Mouse (Mus musculus) heart, embryonic 12.5 days (tissue): ENCODE results near the gene Pcgf2. TPM values are rescaled to one million over a fixed set of nuclear protein-coding genes. Genes with fewer than 3 reads are reported as not detected.

Experiments used
- ATAC-seq: fragments of 200-750 bp; cut with Nextera tagmentation; 2 replicates; pipeline ENCODE4 v1.8.0; 2017; ENCODE audit warnings: moderate TSS enrichment, moderate library complexity; ENCODE audit not compliant: insufficient number of reproducible peaks, low FRiP score
- H3K27ac ChIP-seq: fragments of 300-500 bp; sonication (generic); 2 replicates; pipeline ENCODE4 v1.5.1; 2016; ENCODE audit warnings: mild to moderate bottlenecking, moderate library complexity; ENCODE audit not compliant: poor library complexity, severe bottlenecking
- H3K27me3 ChIP-seq: fragments of 300-500 bp; sonication (generic); replicated peaks from 2 replicates; pipeline ENCODE4 v1.6.1; 2016; ENCODE audit warnings: mild to moderate bottlenecking, moderate library complexity
- H3K36me3 ChIP-seq: fragments of 300-500 bp; sonication (generic); 2 replicates; pipeline ENCODE4 v1.6.1; 2016; ENCODE audit warnings: mild to moderate bottlenecking, moderate library complexity
- H3K4me1 ChIP-seq: fragments of 300-500 bp; sonication (generic); replicated peaks from 2 replicates; pipeline ENCODE4 v1.6.1; 2016; ENCODE audit warnings: mild to moderate bottlenecking
- H3K4me2 ChIP-seq: fragments of 300-500 bp; sonication (generic); 2 replicates; pipeline ENCODE4 v1.6.1; 2016; ENCODE audit warnings: mild to moderate bottlenecking, moderate library complexity
- H3K4me3 ChIP-seq: fragments of 300-500 bp; sonication (generic); 2 replicates; pipeline ENCODE4 v1.5.1; 2016; ENCODE audit warnings: mild to moderate bottlenecking
- H3K9ac ChIP-seq: fragments of 300-500 bp; sonication (generic); 2 replicates; pipeline ENCODE4 v1.6.1; 2016; ENCODE audit warnings: mild to moderate bottlenecking, moderate library complexity
- H3K9me3 ChIP-seq: fragments of 300-500 bp; sonication (generic); replicated peaks from 2 replicates; pipeline ENCODE4 v1.6.1; 2016; ENCODE audit warnings: mild to moderate bottlenecking, moderate library complexity
- WGBS: fragments of 180-500 bp; shearing (Covaris S2); methylation state at CpG from one replicate; pipeline ENCODE4 v1.1.7; 2016; 5-methylcytosine and 5-hydroxymethylcytosine counted together
- polyA plus RNA-seq: library from polyadenylated mRNA; unstranded; fragments of >200 nt; fragmentation: Nextera tagmentation; extraction: Ambion mirVana; gene quantifications from 2 replicates; pipeline ENCODE4 v1.2.1, GENCODE M21; 2016

Gene Pcgf2
- polyA plus RNA-seq, 1 experiment from 2014 or later, result 11.0 TPM

DNA sequence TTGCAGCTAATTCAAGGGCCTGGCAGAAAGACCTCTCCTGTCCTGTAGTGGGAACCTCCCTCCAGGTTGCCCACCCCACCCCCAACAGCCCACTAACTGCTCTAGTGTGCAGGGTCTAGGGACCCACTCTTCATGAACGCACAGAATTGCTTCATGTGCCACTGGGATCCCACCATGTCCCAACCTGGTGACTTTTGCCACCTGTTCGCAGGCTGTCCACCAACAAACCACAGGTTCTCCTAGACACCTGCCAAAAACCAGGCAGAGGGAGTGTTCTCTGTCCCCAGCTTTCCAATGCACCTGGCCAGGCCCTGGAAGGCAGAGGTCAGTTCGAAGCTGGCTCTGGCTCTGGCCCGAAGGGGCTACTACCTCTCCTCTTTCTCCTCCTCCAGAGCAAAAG lies 5.9 kb downstream of the Pcgf2 start:
- ATAC-seq, result no peak
- WGBS, result 90% methylated on average over 4 of the region's 4 CpGs
- no peak overlapping the region for H3K4me3 ChIP-seq
- peaks cover 48% of the 10 kb centered on the region for H3K4me1 ChIP-seq
- H3K27me3 ChIP-seq, result no peaks in the 10 kb centered on the region
- H3K4me2 ChIP-seq, result no peak overlapping the region
- no peak overlapping the region for H3K27ac ChIP-seq
- H3K9ac ChIP-seq, result 0 out of 2 replicates have a peak overlapping the region, but pooled peaks have one; percentile 29
- H3K36me3 ChIP-seq, result peaks cover 39% of the 10 kb centered on the region
- H3K9me3 ChIP-seq, result no peaks in the 10 kb centered on the region

GRCm38 (mm10) chr11:97689861-97690260 lies 10.4 kb downstream of the Pcgf2 start:
- H3K27ac ChIP-seq, result no peak overlapping the region
- H3K4me3 ChIP-seq, result no peak overlapping the region
- no peak for ATAC-seq
- WGBS, result 32% methylated on average over 10 of the region's 10 CpGs
- H3K36me3 ChIP-seq, result peaks cover 58% of the 10 kb centered on the region
- H3K4me2 ChIP-seq, result no peak overlapping the region
- H3K4me1 ChIP-seq, result peaks cover 33% of the 10 kb centered on the region
- no peaks in the 10 kb centered on the region for H3K27me3 ChIP-seq
- no peaks in the 10 kb centered on the region for H3K9me3 ChIP-seq
- no peak overlapping the region for H3K9ac ChIP-seq

GRCm38 (mm10) chr11:97687061-97687460 lies 13.2 kb downstream of the Pcgf2 start:
- H3K9ac ChIP-seq, result peak overlapping the region; percentile 64
- H3K27me3 ChIP-seq, result no peaks in the 10 kb centered on the region
- 0 out of 2 replicates have a peak overlapping the region, but pooled peaks have one; percentile 39 for H3K4me3 ChIP-seq
- H3K27ac ChIP-seq, result no peak overlapping the region
- H3K4me1 ChIP-seq, result peaks cover 30% of the 10 kb centered on the region
- peak overlapping the region; percentile 81; the same call in 1 of the 2 replicates for H3K4me2 ChIP-seq
- ATAC-seq, result no peak
- WGBS, result 89% methylated on average over 3 of the region's 3 CpGs
- peaks cover 54% of the 10 kb centered on the region for H3K36me3 ChIP-seq
- H3K9me3 ChIP-seq, result no peaks in the 10 kb centered on the region

DNA sequence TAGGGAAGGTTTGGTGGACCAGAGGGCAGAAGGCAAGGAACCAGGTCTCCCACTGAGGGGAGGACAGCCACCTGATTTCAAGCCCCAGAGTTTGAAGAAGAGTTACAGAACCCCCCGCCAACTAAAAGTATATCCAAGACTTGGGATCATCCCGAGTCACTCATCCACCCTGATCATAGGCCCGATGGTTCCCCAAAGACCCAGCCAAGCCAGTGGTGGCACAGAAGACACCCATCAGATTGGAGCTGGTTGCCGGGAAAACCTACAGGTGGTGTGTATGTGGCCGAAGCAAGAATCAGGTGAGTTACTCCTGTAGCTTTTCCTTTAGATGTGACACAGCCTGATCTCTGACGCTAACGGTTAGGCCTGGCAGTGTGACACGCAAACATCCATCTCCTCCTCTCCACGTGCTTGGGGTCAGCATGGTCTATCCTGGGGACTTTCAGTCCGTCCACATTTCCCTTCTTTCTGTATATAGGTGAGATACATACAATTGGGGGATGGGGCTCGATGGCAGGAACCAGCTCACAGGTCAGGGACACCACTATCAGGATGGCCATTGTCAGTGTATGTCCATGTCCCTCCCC lies 13.9 kb downstream of the Pcgf2 start:
- Histone ChIP-seq H3K27me3 (no peaks in the 10 kb centered on the region), H3K27ac (no peak overlapping the region; the same call in 1 of the 2 replicates), H3K36me3 (peaks cover 54% of the 10 kb centered on the region), H3K4me3 (peak overlapping the region; percentile 39), H3K4me1 (peaks cover 32% of the 10 kb centered on the region), H3K9ac (peak overlapping the region; percentile 64), H3K4me2 (peak overlapping the region; percentile 81), H3K9me3 (no peaks in the 10 kb centered on the region)
- no peak for ATAC-seq
- 65% methylated on average over 11 of the region's 11 CpGs for WGBS

DNA sequence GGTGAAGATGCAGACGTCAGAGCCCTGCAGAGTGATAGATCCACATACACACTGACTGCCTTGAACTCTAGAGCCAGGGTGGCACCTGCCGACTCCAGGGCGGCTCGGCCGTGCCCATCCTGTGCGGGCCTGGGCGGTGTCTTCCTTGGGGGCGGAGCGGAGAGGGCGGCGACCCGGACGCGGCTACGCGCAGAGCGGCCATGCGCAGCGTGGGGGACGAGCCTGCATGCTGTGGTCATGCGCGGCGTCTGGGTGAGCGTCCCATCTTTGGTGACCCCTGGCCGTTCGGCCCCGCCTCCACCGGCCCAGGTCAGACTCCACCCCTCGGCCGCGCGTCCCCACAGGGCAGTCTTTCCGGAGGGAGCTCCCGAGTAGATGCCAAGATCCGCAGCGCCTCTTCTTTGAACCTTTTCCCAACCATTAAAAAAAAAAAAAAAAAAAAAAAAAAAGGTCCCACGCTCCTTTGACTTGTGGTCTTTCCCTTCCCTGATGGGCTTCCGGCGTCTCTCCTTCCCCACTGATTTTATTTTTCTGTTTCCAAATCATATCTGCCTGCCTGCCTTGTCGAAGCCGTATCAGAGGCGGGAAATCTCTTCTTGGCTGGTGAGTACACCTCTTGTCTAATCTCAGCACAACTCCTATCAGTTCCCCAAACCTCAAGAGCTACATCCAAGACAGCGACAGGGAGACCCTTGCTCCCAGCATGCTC lies 14.5 kb downstream of the Pcgf2 start, which contains the start of gene Cisd3:
Gene Cisd3, plus strand, starts transcription at position 214 of the 709 bp plus-strand sequence.
- ATAC-seq, result peak; percentile 90
- H3K36me3 ChIP-seq, result peaks cover 53% of the 10 kb centered on the region
- peak within 1 kb of the TSS; percentile 81 for H3K4me2 ChIP-seq
- peak within 1 kb of the TSS; percentile 39 for H3K4me3 ChIP-seq
- peaks cover 32% of the 10 kb centered on the region for H3K4me1 ChIP-seq
- no peaks in the 10 kb centered on the region for H3K27me3 ChIP-seq
- peak within 1 kb of the TSS; percentile 55 for H3K27ac ChIP-seq
- under 1% methylated on average over 43 of the region's 43 CpGs for WGBS
- H3K9me3 ChIP-seq, result no peaks in the 10 kb centered on the region
- H3K9ac ChIP-seq, result peak within 1 kb of the TSS; percentile 64

DNA sequence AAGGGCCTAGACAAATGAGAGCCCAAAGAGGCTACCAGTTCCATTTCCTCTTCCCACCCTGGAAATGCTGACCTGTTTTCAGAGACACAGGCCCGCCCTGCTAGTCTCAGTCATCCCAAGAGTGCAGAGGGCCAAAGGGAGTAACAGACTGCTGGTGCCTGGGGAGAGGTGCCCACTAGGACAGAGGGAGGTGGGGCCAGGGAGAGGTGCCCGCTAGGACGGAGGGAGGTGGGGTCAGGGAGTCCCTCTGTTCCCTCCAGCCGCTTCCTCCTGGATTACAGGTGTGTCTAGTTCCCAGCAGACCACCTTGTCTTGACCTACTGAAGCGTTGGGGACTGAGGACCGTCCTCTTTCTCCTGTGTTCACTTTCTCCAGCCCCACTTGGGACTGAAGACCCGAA lies 15.5 kb downstream of the Pcgf2 start:
- Histone ChIP-seq H3K27me3 (no peaks in the 10 kb centered on the region), H3K4me3 (no peak overlapping the region), H3K9ac (no peak overlapping the region), H3K9me3 (no peaks in the 10 kb centered on the region), H3K4me2 (0 out of 2 replicates have a peak overlapping the region, but pooled peaks have one; percentile 81), H3K36me3 (peaks cover 52% of the 10 kb centered on the region), H3K4me1 (peaks cover 36% of the 10 kb centered on the region), H3K27ac (peak overlapping the region; percentile 55; the same call in 1 of the 2 replicates)
- ATAC-seq, result no peak
- WGBS, result 42% methylated on average over 7 of the region's 7 CpGs

GRCm38 (mm10) chr11:97684063-97684680 lies 16.1 kb downstream of the Pcgf2 start:
- H3K4me2 ChIP-seq, result no peak overlapping the region
- H3K27ac ChIP-seq, result no peak overlapping the region
- H3K4me1 ChIP-seq, result peaks cover 36% of the 10 kb centered on the region
- no peak overlapping the region for H3K9ac ChIP-seq
- H3K27me3 ChIP-seq, result no peaks in the 10 kb centered on the region
- peaks cover 52% of the 10 kb centered on the region for H3K36me3 ChIP-seq
- no peak overlapping the region for H3K4me3 ChIP-seq
- WGBS, result 86% methylated on average over 6 of the region's 6 CpGs
- no peak for ATAC-seq
- H3K9me3 ChIP-seq, result no peaks in the 10 kb centered on the region

- Histone ChIP-seq H3K4me2 (no peak overlapping the region), H3K4me1 (peaks cover 36% of the 10 kb centered on the region), H3K9me3 (no peaks in the 10 kb centered on the region), H3K4me3 (no peak overlapping the region), H3K27ac (no peak overlapping the region), H3K36me3 (peaks cover 51% of the 10 kb centered on the region), H3K27me3 (no peaks in the 10 kb centered on the region), H3K9ac (no peak overlapping the region; the same call in 1 of the 2 replicates)
- 68% methylated on average over 6 of the region's 6 CpGs for WGBS
- ATAC-seq, result no peak
Observed at GRCm38 (mm10) chr11:97682504-97683055, 17.7 kb downstream of the Pcgf2 start.

DNA sequence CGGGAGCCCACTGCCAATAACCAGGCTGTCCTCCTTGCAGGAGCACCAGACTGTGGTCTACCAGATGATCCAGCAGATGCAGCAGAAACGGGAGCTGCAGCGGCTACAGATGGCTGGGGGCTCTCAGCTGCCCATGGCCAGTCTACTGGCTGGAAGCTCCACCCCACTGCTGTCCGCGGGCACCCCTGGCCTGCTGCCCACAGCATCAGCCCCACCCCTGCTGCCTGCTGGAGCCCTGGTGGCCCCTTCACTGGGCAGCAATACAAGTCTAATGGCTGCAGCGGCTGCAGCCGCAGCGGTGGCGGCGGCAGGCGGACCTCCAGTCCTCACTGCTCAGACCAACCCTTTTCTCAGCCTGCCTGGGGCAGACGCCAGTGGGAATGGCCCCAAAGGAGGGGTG lies 19.9 kb downstream of the Pcgf2 start:
- WGBS, result 80% methylated on average over 12 of the region's 12 CpGs
- no peak for ATAC-seq
- no peak overlapping the region for H3K4me2 ChIP-seq
- peaks cover 29% of the 10 kb centered on the region for H3K4me1 ChIP-seq
- H3K27me3 ChIP-seq, result no peaks in the 10 kb centered on the region
- peaks cover 71% of the 10 kb centered on the region for H3K36me3 ChIP-seq
- no peak overlapping the region; the same call in 1 of the 2 replicates for H3K9ac ChIP-seq
- H3K27ac ChIP-seq, result no peak overlapping the region
- H3K9me3 ChIP-seq, result no peaks in the 10 kb centered on the region
- H3K4me3 ChIP-seq, result no peak overlapping the region

DNA sequence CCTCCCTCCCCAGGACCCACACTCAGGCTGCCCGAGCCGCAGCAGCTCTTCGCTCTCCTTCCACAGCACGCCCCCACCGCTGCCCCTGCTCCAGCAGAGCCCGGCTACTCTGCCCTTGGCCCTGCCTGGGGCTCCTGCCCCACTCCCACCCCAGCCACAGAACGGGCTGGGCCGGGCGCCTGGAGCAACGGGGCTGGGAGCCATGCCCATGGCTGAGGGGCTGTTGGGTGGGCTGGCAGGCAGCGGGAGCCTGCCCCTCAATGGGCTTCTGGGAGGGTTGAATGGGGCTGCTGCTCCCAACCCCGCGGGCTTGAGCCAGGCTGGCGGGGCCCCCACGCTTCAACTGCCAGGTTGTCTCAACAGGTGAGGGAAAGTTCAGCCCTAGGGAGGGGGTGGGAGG lies 22.0 kb downstream of the Pcgf2 start:
- 0 out of 2 replicates have a peak, but pooled peaks have one; percentile 6 for ATAC-seq
- Histone ChIP-seq H3K4me1 (peaks cover 20% of the 10 kb centered on the region), H3K27ac (no peak overlapping the region), H3K4me3 (no peak overlapping the region), H3K27me3 (no peaks in the 10 kb centered on the region), H3K4me2 (no peak overlapping the region), H3K9ac (no peak overlapping the region), H3K36me3 (peaks cover 90% of the 10 kb centered on the region), H3K9me3 (no peaks in the 10 kb centered on the region)
- 84% methylated on average over 15 of the region's 15 CpGs for WGBS

DNA sequence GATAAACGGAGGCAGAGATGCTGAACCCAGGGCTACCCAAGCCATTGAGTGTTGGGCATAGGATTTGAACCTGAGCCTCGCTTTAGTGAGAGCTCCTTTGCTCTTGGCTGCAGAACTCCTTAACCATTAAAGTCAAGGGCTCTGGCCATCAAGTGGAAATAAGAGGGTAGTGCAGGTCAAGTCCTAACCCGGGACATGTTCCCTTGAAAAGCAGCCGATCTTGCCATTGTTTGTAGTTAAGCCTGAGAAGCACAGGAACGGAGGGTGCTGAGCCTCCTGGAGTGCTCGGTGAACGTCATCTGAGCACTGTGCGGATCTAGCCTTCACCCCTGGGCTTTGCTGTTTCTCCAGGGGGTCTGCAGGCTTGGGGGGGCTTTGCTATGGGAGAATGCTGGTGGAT lies 22.5 kb downstream of the Pcgf2 start:
- Histone ChIP-seq H3K4me1 (peaks cover 20% of the 10 kb centered on the region), H3K4me3 (no peak overlapping the region), H3K9ac (no peak overlapping the region), H3K27ac (no peak overlapping the region), H3K4me2 (no peak overlapping the region), H3K27me3 (no peaks in the 10 kb centered on the region), H3K36me3 (peaks cover 93% of the 10 kb centered on the region), H3K9me3 (no peaks in the 10 kb centered on the region)
- 73% methylated on average over 8 of the region's 8 CpGs for WGBS
- ATAC-seq, result 0 out of 2 replicates have a peak, but pooled peaks have one; percentile 3
